Mouse (Mus musculus) neural tube, embryonic 14.5 days (tissue): ENCODE measurements at regions not wholly inside any gene's neighbourhood (a gene's known extent, or its start where the extent isn't known, plus 50 kb on each side); places are given as distances from the start of the nearest gene placed in this dataset.
"Not testable (repeated sequence)": the region's sequence is repeated elsewhere in the genome, so short reads cannot be mapped to it uniquely, and the experiment has no call there.

Experiments
- ATAC-seq: fragments of 200-750 bp; cut with Nextera tagmentation; 2 replicates; pipeline ENCODE4 v1.8.0; 2017; ENCODE audit warnings: low read depth, mild to moderate bottlenecking, moderate TSS enrichment, moderate library complexity
- H3K27ac ChIP-seq: fragments of 300-500 bp; sonication (generic); 2 replicates; pipeline ENCODE4 v1.5.1; 2014; ENCODE audit warnings: low read depth, mild to moderate bottlenecking, control low read depth, low read length, moderate library complexity, mixed read lengths
- H3K27me3 ChIP-seq: fragments of 300-500 bp; sonication (generic); 2 replicates; pipeline ENCODE4 v1.6.1; 2014; ENCODE audit warnings: low read length; ENCODE audit not compliant: control insufficient read depth, insufficient read depth
- H3K36me3 ChIP-seq: fragments of 300-500 bp; sonication (generic); 2 replicates; pipeline ENCODE4 v1.6.1; 2014; ENCODE audit warnings: low read length, mixed read lengths; ENCODE audit not compliant: control insufficient read depth, insufficient read depth
- H3K4me1 ChIP-seq: fragments of 300-500 bp; sonication (generic); 2 replicates; pipeline ENCODE4 v1.6.1; 2014; ENCODE audit warnings: low read length; ENCODE audit not compliant: control insufficient read depth, insufficient read depth
- H3K4me2 ChIP-seq: fragments of 300-500 bp; sonication (generic); 2 replicates; pipeline ENCODE4 v1.6.1; 2014; ENCODE audit warnings: mild to moderate bottlenecking, low read depth, low read length, control low read depth
- H3K4me3 ChIP-seq: fragments of 300-500 bp; sonication (generic); 2 replicates; pipeline ENCODE4 v1.5.1; 2014; ENCODE audit warnings: low read depth, low read length, control low read depth, mixed read lengths
- H3K9ac ChIP-seq: fragments of 300-500 bp; sonication (generic); replicated peaks from 2 replicates; pipeline ENCODE4 v1.6.1; 2014; ENCODE audit warnings: low read depth, mild to moderate bottlenecking, control low read depth, low read length, mixed read lengths
- H3K9me3 ChIP-seq: fragments of 300-500 bp; sonication (generic); 2 replicates; pipeline ENCODE4 v1.6.1; 2016; ENCODE audit warnings: low read length; ENCODE audit not compliant: control insufficient read depth
- WGBS: fragments of 180-500 bp; shearing (Covaris S2); extraction: QIAGEN DNeasy Blood & Tissue Kit; methylation state at CpG from one replicate; pipeline ENCODE4 v1.1.7; 2014; 5-methylcytosine and 5-hydroxymethylcytosine counted together

DNA sequence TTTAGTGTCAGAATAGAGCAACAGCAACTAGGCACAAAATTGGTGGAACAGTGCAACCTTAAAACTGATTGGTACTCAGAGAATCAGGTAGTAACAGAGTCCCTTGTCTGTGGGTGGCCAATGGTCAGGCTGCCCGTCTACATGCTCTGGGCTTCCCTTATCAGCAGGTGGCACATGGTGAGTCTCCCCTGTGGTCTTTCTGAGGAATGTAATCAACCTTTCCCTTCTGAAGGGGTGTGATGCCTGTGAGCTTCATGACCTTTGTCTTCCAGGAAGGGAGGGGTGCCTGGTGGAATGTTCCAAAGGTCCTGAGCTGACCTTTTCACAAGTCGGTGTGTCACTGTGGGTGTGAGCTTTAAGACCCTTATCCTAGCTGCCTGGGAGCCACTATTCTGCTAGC, 438.4 kb downstream of the Rfpl4b start:
- Histone ChIP-seq H3K4me3 (no peak overlapping the region), H3K4me2 (no peak overlapping the region), H3K9me3 (no peaks in the 10 kb centered on the region), H3K27me3 (no peaks in the 10 kb centered on the region), H3K9ac (no peak overlapping the region), H3K27ac (no peak overlapping the region), H3K36me3 (no peaks in the 10 kb centered on the region), H3K4me1 (no peaks in the 10 kb centered on the region)
- no peak for ATAC-seq
- WGBS: 71% methylated on average over 2 of the region's 2 CpGs

DNA sequence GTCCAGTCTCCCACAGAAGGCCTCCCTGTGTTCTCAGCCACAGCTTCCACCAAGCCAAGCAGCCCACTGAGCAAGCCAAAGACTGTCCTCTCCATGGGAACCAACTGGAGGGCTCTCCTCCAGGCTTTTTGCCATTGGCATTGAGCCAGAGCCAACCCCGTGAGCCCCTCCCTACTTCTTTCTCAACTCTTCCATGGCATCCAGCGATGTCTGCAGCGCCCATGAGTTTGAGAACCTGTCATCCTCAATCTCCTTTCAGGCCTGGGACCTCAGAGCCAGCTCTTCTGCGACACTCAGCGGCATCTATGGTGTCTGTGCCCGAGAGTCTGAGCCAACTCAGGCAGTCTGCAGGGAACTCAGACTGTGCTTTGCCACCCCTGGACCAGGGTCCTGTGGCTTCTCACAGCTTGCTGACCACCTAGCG, 439.7 kb downstream of the Rfpl4b start:
- WGBS: 85% methylated on average over 7 of the region's 7 CpGs
- peak; percentile 44; the same call in 1 of the 2 replicates for ATAC-seq
- no peaks in the 10 kb centered on the region for H3K36me3 ChIP-seq
- no peaks in the 10 kb centered on the region for H3K4me1 ChIP-seq
- no peak overlapping the region for H3K27ac ChIP-seq
- H3K27me3 ChIP-seq: no peaks in the 10 kb centered on the region
- H3K4me2 ChIP-seq: no peak overlapping the region
- H3K9ac ChIP-seq: no peak overlapping the region
- H3K9me3 ChIP-seq: no peaks in the 10 kb centered on the region
- no peak overlapping the region for H3K4me3 ChIP-seq

- H3K27ac ChIP-seq: no peak overlapping the region
- 83% methylated on average over 2 of the region's 2 CpGs for WGBS
Observed at GRCm38 (mm10) chr10:38380388-38380787, 441.2 kb downstream of the Rfpl4b start.

DNA sequence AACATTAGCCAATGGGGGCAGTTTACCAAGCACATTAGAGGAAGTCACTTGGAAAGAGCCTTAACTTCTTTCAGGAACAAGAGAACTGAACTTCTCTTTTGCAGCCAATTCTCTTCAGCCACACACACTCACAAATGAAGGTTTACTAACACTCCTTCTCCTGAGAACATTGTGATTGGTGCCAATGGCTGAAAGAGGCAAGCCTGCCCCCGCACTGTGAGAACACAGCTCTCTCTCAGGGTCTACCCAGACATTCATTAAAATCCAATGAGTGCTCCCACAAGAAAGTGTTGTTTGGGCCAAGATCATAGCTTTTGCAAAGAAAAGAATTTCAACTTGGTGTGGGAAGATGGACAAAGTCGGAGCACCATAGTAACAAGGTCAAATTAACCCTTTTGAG, 454.8 kb downstream of the Rfpl4b start:
- ATAC-seq: no peak

More at GRCm38 (mm10) chr10:38380388-38380787, 441.2 kb downstream of the Rfpl4b start:
- no peaks in the 10 kb centered on the region for H3K9me3 ChIP-seq
- no peak for ATAC-seq
- no peak overlapping the region for H3K4me2 ChIP-seq
- H3K9ac ChIP-seq: no peak overlapping the region
- H3K4me3 ChIP-seq: no peak overlapping the region
- H3K4me1 ChIP-seq: no peaks in the 10 kb centered on the region
- no peaks in the 10 kb centered on the region for H3K36me3 ChIP-seq
- no peaks in the 10 kb centered on the region for H3K27me3 ChIP-seq

GRCm38 (mm10) chr10:38364876-38365275, 456.7 kb downstream of the Rfpl4b start:
- Histone ChIP-seq H3K9me3 (no peaks in the 10 kb centered on the region), H3K36me3 (no peaks in the 10 kb centered on the region), H3K9ac (no peak overlapping the region), H3K4me1 (no peaks in the 10 kb centered on the region), H3K27me3 (no peaks in the 10 kb centered on the region), H3K4me2 (no peak overlapping the region), H3K27ac (no peak overlapping the region), H3K4me3 (no peak overlapping the region)
- ATAC-seq: no peak
- WGBS: 81% methylated on average over 4 of the region's 4 CpGs

More for the DNA sequence above, 454.8 kb downstream of the Rfpl4b start:
- no peaks in the 10 kb centered on the region for H3K27me3 ChIP-seq
- 83% methylated on average over 2 of the region's 2 CpGs for WGBS
- H3K9me3 ChIP-seq: no peaks in the 10 kb centered on the region
- H3K27ac ChIP-seq: no peak overlapping the region
- H3K36me3 ChIP-seq: no peaks in the 10 kb centered on the region
- no peaks in the 10 kb centered on the region for H3K4me1 ChIP-seq
- H3K4me3 ChIP-seq: no peak overlapping the region
- no peak overlapping the region for H3K9ac ChIP-seq
- no peak overlapping the region for H3K4me2 ChIP-seq

DNA sequence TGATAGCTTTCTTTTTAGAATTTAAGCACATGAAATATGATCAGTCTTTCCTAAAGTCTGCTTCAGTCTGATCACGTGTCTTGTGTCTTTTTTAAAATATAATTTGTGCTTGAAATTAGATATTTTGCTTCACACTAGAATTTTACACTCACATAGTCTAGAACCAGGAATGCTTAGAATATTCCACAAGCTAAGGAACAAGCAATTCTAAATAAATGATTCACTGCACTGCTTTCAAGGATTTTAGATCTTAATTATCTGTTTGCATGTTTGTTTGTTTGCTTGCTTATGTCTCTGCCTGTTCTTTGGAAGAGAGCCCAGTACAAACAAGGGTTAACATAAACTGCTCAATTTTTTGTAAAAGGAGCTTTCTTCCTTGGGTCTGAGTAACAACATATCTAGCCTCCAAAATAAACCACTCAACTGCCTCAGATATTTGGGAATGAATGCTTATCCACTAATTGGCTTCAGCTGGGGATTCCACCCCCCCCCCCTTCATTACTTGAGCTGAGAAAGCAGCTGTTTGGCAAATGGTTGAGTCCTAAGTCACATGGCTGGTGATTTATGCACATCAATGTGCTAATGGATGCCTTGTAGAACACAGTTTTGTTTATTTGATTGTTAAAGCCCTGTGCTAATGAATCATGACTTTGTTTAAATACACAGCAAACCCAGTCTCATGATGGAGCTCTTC, 463.9 kb downstream of the Rfpl4b start:
- Histone ChIP-seq H3K4me2 (no peak overlapping the region), H3K27me3 (no peaks in the 10 kb centered on the region), H3K36me3 (no peaks in the 10 kb centered on the region), H3K9me3 (no peaks in the 10 kb centered on the region), H3K27ac (no peak overlapping the region), H3K9ac (no peak overlapping the region), H3K4me3 (no peak overlapping the region), H3K4me1 (0 out of 2 replicates have a peak, but pooled peaks cover 4% of the 10 kb centered on the region)
- WGBS: 84% methylated on average over 1 of the region's 1 CpGs
- ATAC-seq: peak; percentile 88

DNA sequence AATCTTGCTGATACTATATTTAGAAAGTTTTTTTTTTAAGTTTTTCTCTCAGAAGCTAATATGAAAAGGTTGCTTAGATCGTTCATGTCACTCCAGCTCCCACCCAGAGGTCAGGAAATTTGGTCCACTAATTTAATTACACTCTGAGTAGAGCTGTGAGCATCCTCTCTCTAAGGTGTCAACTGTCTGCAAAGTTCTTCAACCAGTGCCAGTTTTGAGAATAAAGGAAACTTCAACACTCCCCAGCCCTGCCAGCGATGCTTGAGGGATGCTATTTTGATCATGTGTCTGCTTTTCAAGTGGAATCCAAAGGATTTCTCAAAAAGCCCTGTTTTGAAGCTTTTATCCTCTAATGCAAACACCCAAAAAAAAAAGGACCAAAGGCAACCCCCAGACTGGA, 467.6 kb downstream of the Rfpl4b start:
- no peak overlapping the region for H3K27ac ChIP-seq
- no peak overlapping the region for H3K4me3 ChIP-seq
- WGBS: 54% methylated on average over 2 of the region's 2 CpGs
- H3K9me3 ChIP-seq: no peaks in the 10 kb centered on the region
- no peak overlapping the region for H3K9ac ChIP-seq
- no peak overlapping the region for H3K4me2 ChIP-seq
- no peaks in the 10 kb centered on the region for H3K36me3 ChIP-seq
- no peaks in the 10 kb centered on the region for H3K27me3 ChIP-seq
- no peak for ATAC-seq
- H3K4me1 ChIP-seq: 0 out of 2 replicates have a peak, but pooled peaks cover 4% of the 10 kb centered on the region

DNA sequence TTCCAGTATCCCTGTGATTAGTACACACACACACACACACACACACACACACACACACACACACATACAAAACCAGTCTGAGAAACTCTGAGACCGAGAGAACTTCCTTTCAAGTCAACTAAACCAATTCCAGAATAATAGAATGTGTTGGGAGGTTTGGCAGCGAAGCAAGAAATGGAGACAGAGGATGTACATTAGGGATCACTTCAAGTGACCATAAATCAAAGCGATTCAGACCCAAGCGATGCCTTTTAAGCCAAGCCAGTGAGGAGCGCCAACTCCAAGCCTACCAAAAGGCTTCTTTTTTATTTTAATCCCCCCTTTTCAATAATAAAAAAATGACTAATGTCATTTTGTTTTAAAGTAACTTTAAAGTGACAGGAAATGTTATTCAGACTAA, 468.1 kb downstream of the Rfpl4b start:
- H3K4me3 ChIP-seq: no peak overlapping the region
- H3K9ac ChIP-seq: no peak overlapping the region
- 37% methylated on average over 5 of the region's 5 CpGs for WGBS
- H3K27ac ChIP-seq: no peak overlapping the region
- no peaks in the 10 kb centered on the region for H3K27me3 ChIP-seq
- H3K9me3 ChIP-seq: no peaks in the 10 kb centered on the region
- 0 out of 2 replicates have a peak, but pooled peaks cover 4% of the 10 kb centered on the region for H3K4me1 ChIP-seq
- no peaks in the 10 kb centered on the region for H3K36me3 ChIP-seq
- H3K4me2 ChIP-seq: no peak overlapping the region
- ATAC-seq: 0 out of 2 replicates have a peak, but pooled peaks have one; percentile 49

DNA sequence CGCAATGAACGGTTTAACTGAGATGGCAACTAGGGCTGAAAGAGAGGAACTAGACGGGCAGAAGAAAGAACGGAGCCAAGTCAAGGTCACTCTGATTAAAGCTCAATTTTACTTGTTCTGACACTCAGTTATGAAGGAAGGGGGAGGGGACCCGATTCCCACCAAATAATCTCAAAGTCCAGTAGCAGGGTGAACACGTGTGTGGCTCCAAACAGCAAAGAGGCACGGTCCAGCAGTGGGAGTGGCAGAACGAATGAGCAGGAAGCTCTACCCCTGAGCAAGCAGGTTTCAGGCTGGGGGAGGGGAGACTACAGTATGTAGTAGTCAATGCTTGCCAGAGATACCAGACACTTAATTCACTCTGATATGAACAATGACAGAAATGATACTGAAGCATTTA, 474.6 kb downstream of the Rfpl4b start:
- H3K4me1 ChIP-seq, ATAC-seq, H3K27me3 ChIP-seq, H3K9ac ChIP-seq, H3K4me2 ChIP-seq, H3K9me3 ChIP-seq, H3K27ac ChIP-seq, H3K36me3 ChIP-seq, H3K4me3 ChIP-seq: not testable (repeated sequence)
- WGBS: 76% methylated on average over 8 of the region's 8 CpGs
